Mouse (Mus musculus) heart, embryonic 11.5 days (tissue): Measurements from ENCODE around the gene Smarcc2. TPM values are rescaled to one million over a fixed set of nuclear protein-coding genes. Genes with fewer than 3 reads are reported as not detected.

Experiments used
- ATAC-seq: fragments of 200-750 bp; cut with Nextera tagmentation; replicated peaks from 2 replicates; pipeline ENCODE4 v1.8.0; 2017; ENCODE audit warnings: moderate library complexity; ENCODE audit not compliant: insufficient number of reproducible peaks, low FRiP score, low TSS enrichment
- H3K27ac ChIP-seq: fragments of 300-500 bp; sonication (generic); 2 replicates; pipeline ENCODE4 v1.5.1; 2014; ENCODE audit warnings: mild to moderate bottlenecking, low read depth, low read length
- H3K27me3 ChIP-seq: fragments of 300-500 bp; sonication (generic); 2 replicates; pipeline ENCODE4 v1.6.1; 2014; ENCODE audit warnings: mild to moderate bottlenecking, low read length, mixed read lengths; ENCODE audit not compliant: control insufficient read depth, insufficient read depth
- H3K36me3 ChIP-seq: fragments of 300-500 bp; sonication (generic); 2 replicates; pipeline ENCODE4 v1.6.1; 2014; ENCODE audit warnings: mild to moderate bottlenecking, low read length, moderate library complexity, mixed read lengths; ENCODE audit not compliant: control insufficient read depth, insufficient read depth
- H3K4me1 ChIP-seq: fragments of 300-500 bp; sonication (generic); 2 replicates; pipeline ENCODE4 v1.6.1; 2014; ENCODE audit warnings: low read length; ENCODE audit not compliant: control insufficient read depth, insufficient read depth
- H3K4me2 ChIP-seq: fragments of 300-500 bp; sonication (generic); 2 replicates; pipeline ENCODE4 v1.6.1; 2014; ENCODE audit warnings: mild to moderate bottlenecking, moderate library complexity
- H3K4me3 ChIP-seq: fragments of 300-500 bp; sonication (generic); 2 replicates; pipeline ENCODE4 v1.5.1; 2014; ENCODE audit warnings: low read depth, low read length
- H3K9ac ChIP-seq: fragments of 300-500 bp; sonication (generic); 2 replicates; pipeline ENCODE4 v1.6.1; 2014; ENCODE audit warnings: mild to moderate bottlenecking, low read depth, low read length, moderate library complexity
- H3K9me3 ChIP-seq: fragments of 300-500 bp; sonication (generic); replicated peaks from 2 replicates; pipeline ENCODE4 v1.6.1; 2016; ENCODE audit warnings: low read length; ENCODE audit not compliant: control insufficient read depth
- WGBS: fragments of 180-500 bp; shearing (Covaris S2); extraction: QIAGEN DNeasy Blood & Tissue Kit; methylation state at CpG from one replicate; pipeline ENCODE4 v1.1.7; 2014; ENCODE audit not compliant: insufficient replicate concordance; 5-methylcytosine and 5-hydroxymethylcytosine counted together
- microRNA-seq: library from miRNA; unstranded; fragments of <30 nt; microRNA quantifications from one replicate; pipeline ENCODE4, GENCODE M21; 2016; ENCODE audit warnings: borderline number of aligned reads
- polyA plus RNA-seq: library from polyadenylated mRNA; unstranded; fragments of >200 nt; fragmentation: Nextera tagmentation; extraction: Ambion mirVana; gene quantifications from 2 replicates; pipeline ENCODE4 v1.2.1, GENCODE M21; 2014

The Smarcc2 gene
- polyA plus RNA-seq, 1 experiment from 2014 or later: 82.8 TPM

DNA sequence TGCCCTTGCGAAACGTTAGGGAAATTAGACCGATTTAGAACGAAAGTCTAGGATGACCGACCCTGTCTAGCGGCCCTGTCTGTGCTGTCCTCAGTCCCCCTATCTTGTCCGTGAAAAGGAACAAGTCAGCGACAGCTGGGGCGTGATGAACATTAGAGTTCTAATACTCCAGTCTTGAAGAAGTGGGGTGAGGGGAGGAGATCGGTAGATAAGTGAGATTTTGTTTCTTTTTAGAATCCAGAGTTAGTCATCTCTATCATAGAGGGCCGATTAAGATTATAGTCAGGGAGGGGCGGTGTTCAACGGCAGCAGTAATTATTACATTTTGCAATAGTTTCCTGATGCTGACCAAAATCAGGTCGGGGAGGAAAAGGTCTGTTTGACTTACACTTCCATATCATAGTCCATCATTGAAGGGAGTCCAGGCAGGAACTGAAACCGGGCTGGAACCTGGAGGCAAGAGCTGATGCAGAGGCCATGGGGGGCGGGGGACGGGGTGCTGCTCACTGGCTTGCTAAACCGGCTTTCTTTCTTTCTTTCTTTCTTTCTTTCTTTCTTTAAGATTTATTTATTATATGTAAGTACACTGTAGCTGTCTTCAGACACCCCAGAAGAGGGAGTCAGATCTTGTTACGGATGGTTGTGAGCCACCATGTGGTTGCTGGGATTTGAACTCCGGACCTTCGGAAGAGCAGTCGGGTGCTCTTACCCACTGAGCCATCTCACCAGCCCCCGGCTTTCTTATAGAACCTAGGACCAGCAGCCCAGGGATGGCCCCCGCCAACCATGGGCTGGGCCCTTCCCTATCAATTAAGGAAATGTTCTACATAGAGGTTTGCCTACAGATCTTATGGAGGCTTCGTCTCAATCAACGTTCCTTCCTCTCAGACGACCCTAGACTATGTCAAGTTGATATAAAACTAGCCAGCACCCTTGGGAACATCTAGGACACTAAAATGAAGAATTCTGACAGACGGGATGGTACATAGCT lies 67.6 kb downstream of the Smarcc2 start:
- no peak for ATAC-seq
- H3K4me3 ChIP-seq: peak overlapping the region; percentile 89
- H3K9ac ChIP-seq: peak overlapping the region; percentile 65
- 0 out of 2 replicates have a peak, but pooled peaks cover 3% of the 10 kb centered on the region for H3K4me1 ChIP-seq
- H3K27ac ChIP-seq: no peak overlapping the region
- WGBS: 28% methylated on average over 28 of the region's 28 CpGs
- H3K36me3 ChIP-seq: no peaks in the 10 kb centered on the region
- no peaks in the 10 kb centered on the region for H3K27me3 ChIP-seq
- no peaks in the 10 kb centered on the region for H3K9me3 ChIP-seq
- peak overlapping the region; percentile 100 for H3K4me2 ChIP-seq

GRCm38 (mm10) chr10:128535206-128535605 lies 76.2 kb downstream of the Smarcc2 start:
- 0 out of 2 replicates have a peak, but pooled peaks cover 2% of the 10 kb centered on the region for H3K4me1 ChIP-seq
- no peaks in the 10 kb centered on the region for H3K36me3 ChIP-seq
- no peak for ATAC-seq
- 77% methylated on average over 2 of the region's 2 CpGs for WGBS
- H3K4me2 ChIP-seq: no peak overlapping the region
- no peak overlapping the region for H3K9ac ChIP-seq
- H3K27ac ChIP-seq: no peak overlapping the region
- H3K4me3 ChIP-seq: no peak overlapping the region
- no peaks in the 10 kb centered on the region for H3K27me3 ChIP-seq
- H3K9me3 ChIP-seq: no peaks in the 10 kb centered on the region

- no peaks in the 10 kb centered on the region for H3K36me3 ChIP-seq
- H3K27ac ChIP-seq: no peak overlapping the region
- ATAC-seq: 0 out of 2 replicates have a peak, but pooled peaks have one; percentile 11
- 72% methylated on average over 4 of the region's 4 CpGs for WGBS
- peak overlapping the region; percentile 13 for H3K4me3 ChIP-seq
- no peaks in the 10 kb centered on the region for H3K9me3 ChIP-seq
- H3K27me3 ChIP-seq: no peaks in the 10 kb centered on the region
- H3K9ac ChIP-seq: peak overlapping the region; percentile 1; the same call in 1 of the 2 replicates
- H3K4me2 ChIP-seq: peak overlapping the region; percentile 58
- H3K4me1 ChIP-seq: 0 out of 2 replicates have a peak, but pooled peaks cover 2% of the 10 kb centered on the region
Measured at GRCm38 (mm10) chr10:128535624-128536265, 76.7 kb downstream of the Smarcc2 start.

DNA sequence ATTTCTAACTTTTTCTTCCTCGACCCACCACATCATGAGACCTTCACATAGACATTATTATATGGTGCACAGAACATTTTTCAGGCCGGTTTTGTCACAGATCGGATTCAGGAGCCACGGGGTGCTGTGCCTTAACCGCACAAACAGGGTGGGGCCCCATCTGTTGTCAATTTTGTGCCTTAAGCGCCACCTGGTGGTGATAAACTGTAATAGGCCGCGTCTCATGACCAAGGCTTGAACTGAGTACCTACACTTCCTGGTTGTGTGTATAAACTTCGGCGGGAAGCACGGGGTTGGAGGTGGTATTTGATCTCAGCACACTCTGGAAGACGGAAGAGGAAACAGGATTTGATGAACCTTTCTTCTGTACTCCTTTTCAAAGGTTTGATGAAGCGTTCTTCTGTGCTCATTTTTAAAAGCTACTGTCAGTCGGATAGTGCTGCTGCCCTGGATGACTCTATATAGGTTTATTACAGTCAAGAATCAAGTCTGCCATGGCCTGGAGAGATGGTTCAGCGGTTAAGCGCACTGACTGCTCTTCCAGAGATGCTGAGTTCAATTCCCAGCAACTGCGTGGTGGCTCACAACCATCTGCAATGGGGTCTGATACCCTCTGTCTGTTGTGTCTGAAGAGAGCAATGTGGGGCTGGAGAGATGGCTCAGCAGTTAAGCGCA lies 77.4 kb downstream of the Smarcc2 start:
- H3K27me3 ChIP-seq: no peaks in the 10 kb centered on the region
- peak overlapping the region; percentile 58 for H3K4me2 ChIP-seq
- WGBS: 13% methylated on average over 18 of the region's 18 CpGs
- H3K9me3 ChIP-seq: no peaks in the 10 kb centered on the region
- H3K36me3 ChIP-seq: no peaks in the 10 kb centered on the region
- peak; percentile 81 for ATAC-seq
- peak overlapping the region; percentile 49; the same call in 1 of the 2 replicates for H3K9ac ChIP-seq
- no peak overlapping the region for H3K27ac ChIP-seq
- H3K4me1 ChIP-seq: 0 out of 2 replicates have a peak, but pooled peaks cover 2% of the 10 kb centered on the region
- H3K4me3 ChIP-seq: peak overlapping the region; percentile 13

- H3K9me3 ChIP-seq: no peaks in the 10 kb centered on the region
- peaks cover 6% of the 10 kb centered on the region; the same call in 1 of the 2 replicates for H3K36me3 ChIP-seq
- no peaks in the 10 kb centered on the region for H3K27me3 ChIP-seq
- H3K9ac ChIP-seq: no peak overlapping the region
- H3K4me2 ChIP-seq: no peak overlapping the region
- no peak overlapping the region for H3K27ac ChIP-seq
- peaks cover 9% of the 10 kb centered on the region; the same call in 1 of the 2 replicates for H3K4me1 ChIP-seq
- ATAC-seq: no peak
- WGBS: 100% methylated on average over 1 of the region's 1 CpGs
- no peak overlapping the region for H3K4me3 ChIP-seq
Measured at GRCm38 (mm10) chr10:128538340-128538870, 79.4 kb downstream of the Smarcc2 start.

Small RNA genes within 50 kb of the gene (microRNA-seq; reads per million reads assigned to microRNA genes)
- gene Mir6916 (not detected), gene Mir8105 (0.81 reads per million, percentile 9 among the genes with 10 or more reads in this experiment)

Other genes starting within 250 kb of the Smarcc2 start
- 40.4 and 41.4 TPM in 2 replicates for gene Spryd4, start 247.4 kb upstream of the Smarcc2 start, polyA plus RNA-seq
- not detected in 2 replicates for gene Mip, start 233.4 kb upstream of the Smarcc2 start, polyA plus RNA-seq
- gene Timeless, start 227.2 kb upstream of the Smarcc2 start, polyA plus RNA-seq: 33.1 and 34.2 TPM in 2 replicates
- 0.24 TPM in 1 of 2 replicates, not detected in the other for gene Apon, start 205.2 kb upstream of the Smarcc2 start, polyA plus RNA-seq
- gene Apof, start 190.6 kb upstream of the Smarcc2 start, polyA plus RNA-seq: 0.49 TPM in 1 of 2 replicates, not detected in the other
- 8.6 and 11.0 TPM in 2 replicates for gene Stat2, start 188.7 kb upstream of the Smarcc2 start, polyA plus RNA-seq
- 0.86 and 0.89 TPM in 2 replicates for gene Il23a, start 160.5 kb upstream of the Smarcc2 start, polyA plus RNA-seq
- 25.9 and 27.7 TPM in 2 replicates for gene Pan2, start 155.9 kb upstream of the Smarcc2 start, polyA plus RNA-seq
- 206 and 224 TPM in 2 replicates for gene Cnpy2, start 136.8 kb upstream of the Smarcc2 start, polyA plus RNA-seq
- gene Cs, start 121.5 kb upstream of the Smarcc2 start, polyA plus RNA-seq: 424 and 466 TPM in 2 replicates
- 12.6 and 14.0 TPM in 2 replicates for gene Coq10a, start 90.3 kb upstream of the Smarcc2 start, polyA plus RNA-seq
- 9.3 and 11.7 TPM in 2 replicates for gene Ankrd52, start 82.1 kb upstream of the Smarcc2 start, polyA plus RNA-seq
- gene Slc39a5, start 58.0 kb upstream of the Smarcc2 start, polyA plus RNA-seq: 0.52 TPM in 1 of 2 replicates, not detected in the other
- gene Nabp2, start 47.8 kb upstream of the Smarcc2 start, polyA plus RNA-seq: 61.6 and 70.8 TPM in 2 replicates
- gene Rnf41, start 47.6 kb upstream of the Smarcc2 start, polyA plus RNA-seq: 24.5 and 24.8 TPM in 2 replicates
- 1,242 and 1,345 TPM in 2 replicates for gene Myl6, start 34.9 kb downstream of the Smarcc2 start, polyA plus RNA-seq
- gene Myl6b, start 39.4 kb downstream of the Smarcc2 start, polyA plus RNA-seq: 3.3 and 5.4 TPM in 2 replicates
- gene Esyt1, start 66.6 kb downstream of the Smarcc2 start, polyA plus RNA-seq: 14.5 and 18.7 TPM in 2 replicates
- gene Zc3h10, start 88.5 kb downstream of the Smarcc2 start, polyA plus RNA-seq: 7.7 and 8.0 TPM in 2 replicates
- 2,515 and 2,664 TPM in 2 replicates for gene Rpl41, start 90.1 kb downstream of the Smarcc2 start, polyA plus RNA-seq
- 162 and 163 TPM in 2 replicates for gene Pa2g4, start 106.7 kb downstream of the Smarcc2 start, polyA plus RNA-seq
- gene Erbb3, start 130.4 kb downstream of the Smarcc2 start, polyA plus RNA-seq: 5.8 and 9.1 TPM in 2 replicates
- 551 and 604 TPM in 2 replicates for gene Rps26, start 167.5 kb downstream of the Smarcc2 start, polyA plus RNA-seq
- 1.9 and 2.3 TPM in 2 replicates for gene Ikzf4, start 186.7 kb downstream of the Smarcc2 start, polyA plus RNA-seq
- 11.1 and 12.4 TPM in 2 replicates for gene Suox, start 214.8 kb downstream of the Smarcc2 start, polyA plus RNA-seq
- 51.3 and 64.5 TPM in 2 replicates for gene Rab5b, start 237.0 kb downstream of the Smarcc2 start, polyA plus RNA-seq
- 0.96 and 1.5 TPM in 2 replicates for gene Pmel, start 244.9 kb downstream of the Smarcc2 start, polyA plus RNA-seq
- gene Cdk2, start 245.8 kb downstream of the Smarcc2 start, polyA plus RNA-seq: 91.1 and 98.5 TPM in 2 replicates